Mouse (Mus musculus) kidney, adult 9 months (tissue): ENCODE data around the gene Olfr494.

Source experiments
- DNase-seq: peaks from one replicate; pipeline ENCODE4 v3.0.0; 2022

The Olfr494 gene

GRCm38 (mm10) chr7:108365035-108365434, at the start of gene Olfr494:
Gene Olfr494, plus strand, starts transcription at chr7:108365335.
- no peak for DNase-seq

GRCm38 (mm10) chr7:108323574-108323973, 41.6 kb upstream of the Olfr494 start, which contains the start of gene Olfr492:
Gene Olfr492, minus strand, starts transcription at chr7:108323674.
- DNase-seq = no peak

- DNase-seq = no peak
Observed at GRCm38 (mm10) chr7:108346879-108347278, 18.3 kb upstream of the Olfr494 start, which contains the start of gene Olfr493. Gene Olfr493, minus strand, starts transcription at chr7:108346979.

GRCm38 (mm10) chr7:108392867-108393266, 27.7 kb downstream of the Olfr494 start, which contains the start of gene Olfr495:
Gene Olfr495, plus strand, starts transcription at chr7:108393167.
- no peak for DNase-seq
